Mouse (Mus musculus) thymus, adult 2 months (tissue): ENCODE measurements around the gene Ccl27a. TPM values are rescaled to one million over a fixed set of nuclear protein-coding genes. Genes with fewer than 3 reads are reported as not detected.

ENCODE experiments used
- DNase-seq: peaks from one replicate; pipeline ENCODE4 v3.0.0; 2021
- H3K27ac ChIP-seq: fragments of 200-500 bp; 2 replicates; pipeline ENCODE4 v1.5.1; 2012; ENCODE audit warnings: low read length, control low read depth; ENCODE audit not compliant: control insufficient read depth, insufficient read depth
- H3K27me3 ChIP-seq: fragments of 200-500 bp; 2 replicates; pipeline ENCODE4 v1.6.1; 2012; ENCODE audit warnings: mild to moderate bottlenecking, low read length, moderate library complexity, mixed read lengths; ENCODE audit not compliant: control insufficient read depth, insufficient read depth
- H3K36me3 ChIP-seq: fragments of 200-500 bp; 2 replicates; pipeline ENCODE4 v1.6.1; 2012; ENCODE audit warnings: mild to moderate bottlenecking, low read length, moderate library complexity; ENCODE audit not compliant: control insufficient read depth, insufficient read depth
- H3K4me1 ChIP-seq: fragments of 200-500 bp; replicated peaks from 2 replicates; pipeline ENCODE4 v1.6.1; 2012; ENCODE audit warnings: low read length; ENCODE audit not compliant: control insufficient read depth, insufficient read depth
- H3K4me3 ChIP-seq: fragments of 200-500 bp; 2 replicates; pipeline ENCODE4 v1.5.1; 2012; ENCODE audit warnings: mild to moderate bottlenecking, low read length, control low read depth, moderate library complexity; ENCODE audit not compliant: control insufficient read depth, insufficient read depth
- CTCF ChIP-seq: fragments of 200-500 bp; IDR thresholded peaks from 2 replicates; pipeline ENCODE4 v1.5.1; 2012; ENCODE audit warnings: mild to moderate bottlenecking, control low read depth, low read length, moderate library complexity, borderline replicate concordance; ENCODE audit not compliant: control insufficient read depth, poor library complexity, insufficient read depth; ENCODE audit errors: extremely low read depth
- POLR2A ChIP-seq: fragments of 200-500 bp; IDR thresholded peaks from 2 replicates; pipeline ENCODE4 v1.6.1; 2012; ENCODE audit warnings: mild to moderate bottlenecking, low read length, control low read depth, moderate library complexity; ENCODE audit not compliant: control insufficient read depth, poor library complexity, insufficient read depth; ENCODE audit errors: extremely low read depth
- WGBS: fragments of 180-500 bp; shearing (Covaris S2); methylation state at CpG from one replicate; pipeline ENCODE4 v1.1.7; 2018; 5-methylcytosine and 5-hydroxymethylcytosine counted together
- polyA plus RNA-seq: library from polyadenylated mRNA; depleted of rRNA; stranded (reverse); fragments of >200 nt; gene quantifications from 2 replicates; pipeline ENCODE4 v1.2.3, GENCODE M21; 2012; rRNA removed

Ccl27a gene
- polyA plus RNA-seq, 1 experiment: 97.4 TPM

GRCm38 (mm10) chr4:41731052-41731765 is 42.8 kb downstream of the Ccl27a start, which contains the start of gene Arid3c:
Gene Arid3c, minus strand, starts transcription at chr4:41731142.
- H3K36me3 ChIP-seq: no peaks in the 10 kb centered on the region
- WGBS: 2% methylated on average over 50 of the region's 50 CpGs
- H3K4me3 ChIP-seq: peak within 1 kb of the TSS; percentile 3; the same call in 1 of the 2 replicates
- no peak within 1 kb of the TSS for H3K27ac ChIP-seq
- peak; percentile 65 for DNase-seq
- peaks cover 17% of the 10 kb centered on the region for H3K27me3 ChIP-seq
- no peaks in the 10 kb centered on the region; the same call in 1 of the 2 replicates for H3K4me1 ChIP-seq
- TF ChIP-seq CTCF: no peak
- TF ChIP-seq POLR2A: no peak

- H3K4me1 ChIP-seq: no peaks in the 10 kb centered on the region; the same call in none of the 2 replicates
- TF ChIP-seq CTCF: no peak
- TF ChIP-seq POLR2A: no peak
- H3K27me3 ChIP-seq: peaks cover 29% of the 10 kb centered on the region
- H3K4me3 ChIP-seq: no peak overlapping the region
- 39% methylated on average over 20 of the region's 20 CpGs for WGBS
- H3K27ac ChIP-seq: no peak overlapping the region
- H3K36me3 ChIP-seq: no peaks in the 10 kb centered on the region
- DNase-seq: no peak
Measured at GRCm38 (mm10) chr4:41726826-41727621, 47.0 kb downstream of the Ccl27a start.

GRCm38 (mm10) chr4:41722918-41723351 is 51.1 kb downstream of the Ccl27a start, which contains the start of gene Dctn3:
Gene Dctn3, minus strand, starts transcription at chr4:41723170.
- peak within 1 kb of the TSS; percentile 97 for H3K4me3 ChIP-seq
- H3K27ac ChIP-seq: no peak within 1 kb of the TSS
- H3K27me3 ChIP-seq: peaks cover 16% of the 10 kb centered on the region
- H3K36me3 ChIP-seq: peaks cover 15% of the 10 kb centered on the region
- under 1% methylated on average over 27 of the region's 27 CpGs for WGBS
- H3K4me1 ChIP-seq: no peaks in the 10 kb centered on the region; the same call in none of the 2 replicates
- DNase-seq: peak; percentile 81
- TF ChIP-seq CTCF: 0 out of 2 replicates have a peak, but pooled peaks have one; percentile 17
- TF ChIP-seq POLR2A: peak; percentile 84

Other genes with a start within 250 kb of the Ccl27a start
- gene Fam219a, start 204.7 kb downstream of the Ccl27a start, polyA plus RNA-seq: 23.0 and 29.8 TPM in 2 replicates
- 0.18 and 0.96 TPM in 2 replicates for gene Dnaic1, start 204.5 kb downstream of the Ccl27a start, polyA plus RNA-seq
- gene Enho, start 133.9 kb downstream of the Ccl27a start, polyA plus RNA-seq: 7.5 and 10.3 TPM in 2 replicates
- gene Cntfr, start 77.2 kb downstream of the Ccl27a start, polyA plus RNA-seq: 2.3 and 3.0 TPM in 2 replicates
- gene Il11ra1, start 74.3 kb downstream of the Ccl27a start, polyA plus RNA-seq: 47.4 and 73.2 TPM in 2 replicates
- gene Rpp25l, start 60.7 kb downstream of the Ccl27a start, polyA plus RNA-seq: 82.8 and 94.9 TPM in 2 replicates
- 60.5 and 72.8 TPM in 2 replicates for gene Dctn3, start 51.1 kb downstream of the Ccl27a start, polyA plus RNA-seq
- gene Arid3c, start 43.1 kb downstream of the Ccl27a start, polyA plus RNA-seq: 0.06 and 0.15 TPM in 2 replicates
- gene Galt, start 19.0 kb downstream of the Ccl27a start, polyA plus RNA-seq: 189 and 211 TPM in 2 replicates
- 57.5 and 65.6 TPM in 2 replicates for gene Sigmar1, start 18.1 kb downstream of the Ccl27a start, polyA plus RNA-seq
- gene Gm21541, start 129.4 kb upstream of the Ccl27a start, polyA plus RNA-seq: 12.4 and 22.8 TPM in 2 replicates
- 4.3 and 5.9 TPM in 2 replicates for gene Gm20878, start 167.3 kb upstream of the Ccl27a start, polyA plus RNA-seq
- gene Fam205a4, start 191.8 kb upstream of the Ccl27a start, polyA plus RNA-seq: 0.15 TPM in 2 replicates